Mouse (Mus musculus): ENCODE measurements around the gene Ggt5. TPM values are rescaled to one million over a fixed set of nuclear protein-coding genes. Genes with fewer than 3 reads are reported as not detected.

Gene Ggt5
- total RNA-seq, 1 experiment from 2014 or later: 6.2 TPM

GRCm38 (mm10) chr10:75626991-75627390 is 37.9 kb downstream of the Ggt5 start:
- DNase-seq: peak; percentile 47

GRCm38 (mm10) chr10:75627490-75627889 is 38.4 kb downstream of the Ggt5 start:
- DNase-seq: peak; percentile 83

- DNase-seq: peak; percentile 61
Measured at GRCm38 (mm10) chr10:75632633-75633032, 43.5 kb downstream of the Ggt5 start.

DNA sequence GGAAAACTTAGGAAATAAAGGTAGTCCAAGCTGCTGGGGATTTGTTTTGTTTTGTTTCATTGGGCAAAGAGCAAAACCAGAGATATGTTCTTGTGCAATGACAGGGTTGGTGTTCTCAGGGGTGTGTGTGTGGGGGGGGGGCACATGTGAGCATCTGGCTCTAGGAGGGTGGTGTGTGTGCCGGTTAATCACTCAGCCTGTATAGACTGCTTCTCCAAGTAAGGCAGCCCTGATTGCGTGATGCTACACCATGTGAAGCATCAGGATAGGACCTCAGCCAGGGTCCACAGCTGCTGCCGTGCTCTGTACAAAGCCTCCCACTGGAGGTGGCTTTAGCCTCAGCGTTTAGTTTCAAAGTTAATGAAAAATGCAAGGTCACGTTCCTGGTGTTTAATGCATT is 43.9 kb downstream of the Ggt5 start:
- DNase-seq: peak; percentile 5

DNA sequence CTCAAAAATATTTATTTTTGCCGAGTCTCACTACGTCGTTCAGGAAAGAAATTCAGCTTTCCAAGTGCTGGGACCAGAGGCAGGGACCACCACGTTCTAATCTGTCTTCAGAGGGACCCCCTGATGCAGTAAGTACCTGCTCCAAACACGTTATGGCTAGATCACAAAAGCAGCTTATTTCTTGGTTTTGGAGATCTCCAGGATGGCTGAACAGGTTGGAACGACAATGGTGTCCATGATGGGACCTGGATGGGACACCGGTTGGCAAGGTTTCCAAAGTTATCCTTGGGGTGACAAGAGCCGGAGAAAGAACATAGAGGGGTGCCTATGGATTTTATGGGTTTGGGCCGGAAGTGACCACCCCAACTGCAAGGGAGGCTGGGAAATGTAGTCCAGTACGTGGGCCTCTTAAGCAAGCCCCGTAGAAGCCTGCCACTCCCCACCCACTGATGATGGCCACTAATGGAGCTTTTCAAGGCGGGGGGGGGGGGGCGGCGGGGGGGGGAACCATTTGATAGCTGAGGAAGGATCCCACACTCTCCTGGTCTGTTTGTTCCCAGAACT is 44.5 kb downstream of the Ggt5 start:
- peak; percentile 4 for DNase-seq

DNA sequence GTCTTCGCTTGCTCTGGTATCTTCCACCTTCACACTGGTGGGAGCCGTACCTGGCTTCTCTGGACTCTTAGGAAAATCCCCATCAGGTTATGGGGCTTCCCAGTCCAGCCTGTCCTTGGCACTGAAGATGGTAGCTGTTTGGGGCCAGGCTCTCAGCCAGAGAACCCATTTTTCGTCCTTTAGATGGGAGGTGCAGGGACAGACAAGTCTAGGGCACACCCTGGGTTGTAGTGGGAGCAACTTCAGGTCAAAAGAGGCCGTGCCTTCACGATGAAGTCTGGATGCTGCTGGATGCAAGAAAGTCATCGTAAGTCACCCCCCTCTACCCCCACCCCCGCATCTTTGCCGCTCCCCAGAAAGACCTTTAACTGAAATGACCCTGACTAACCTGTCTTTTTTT is 45.5 kb downstream of the Ggt5 start:
- DNase-seq: no peak

DNA sequence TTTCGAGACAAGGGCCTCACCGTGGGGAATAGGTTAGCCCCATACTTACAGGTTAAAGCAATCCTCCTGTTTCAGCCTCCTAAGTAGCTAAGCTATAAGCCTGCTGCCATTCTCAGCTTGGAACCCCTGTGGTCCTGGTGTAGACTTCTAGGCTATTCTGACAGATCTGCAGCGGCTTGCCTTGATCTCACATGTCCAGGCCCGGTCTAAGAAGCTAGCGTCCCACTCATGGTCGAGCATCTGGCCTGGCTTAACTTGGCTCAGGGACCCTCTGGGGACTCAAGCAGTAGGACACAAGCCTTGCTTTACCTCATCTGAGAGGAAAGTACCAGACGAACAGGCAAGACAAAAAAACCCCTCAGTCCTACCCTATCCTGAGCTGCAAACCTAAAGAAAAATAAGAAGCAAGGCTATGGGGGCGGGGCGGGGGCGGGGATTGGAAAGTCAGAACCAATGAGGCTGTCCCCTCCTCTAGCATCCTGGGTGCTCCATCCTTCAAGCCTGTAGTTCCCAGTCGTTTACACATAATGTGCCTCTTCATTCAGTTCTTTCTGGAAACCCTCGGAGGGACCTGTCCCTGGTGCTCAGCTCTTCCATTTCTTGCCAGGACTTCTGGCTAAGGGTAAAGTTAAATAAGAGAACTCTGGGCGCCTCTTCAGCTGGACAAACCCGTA is 46.0 kb downstream of the Ggt5 start:
- DNase-seq: peak; percentile 3

DNA sequence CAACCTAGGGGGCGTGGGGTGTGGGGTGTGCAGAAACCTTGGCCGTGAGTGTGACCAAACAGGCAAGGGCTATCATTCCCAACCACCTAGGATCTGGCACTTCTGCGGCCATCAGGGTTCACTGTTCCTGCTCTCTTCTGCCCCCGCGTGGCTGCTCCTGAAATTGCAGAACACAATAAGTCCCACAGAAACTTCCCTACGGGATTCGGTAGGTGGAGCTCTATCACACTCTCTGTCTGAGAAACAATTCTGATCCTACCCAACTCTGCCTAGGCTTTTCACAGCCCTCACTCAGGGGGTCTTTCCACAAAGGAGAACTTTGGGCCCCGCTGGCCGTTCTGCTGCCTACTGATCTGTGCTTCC is 46.5 kb downstream of the Ggt5 start:
- DNase-seq: peak; percentile 81

- DNase-seq: no peak
Measured at GRCm38 (mm10) chr10:75636084-75636786, 47.1 kb downstream of the Ggt5 start.

- DNase-seq: no peak
Measured at GRCm38 (mm10) chr10:75637711-75638110, 48.6 kb downstream of the Ggt5 start.

DNA sequence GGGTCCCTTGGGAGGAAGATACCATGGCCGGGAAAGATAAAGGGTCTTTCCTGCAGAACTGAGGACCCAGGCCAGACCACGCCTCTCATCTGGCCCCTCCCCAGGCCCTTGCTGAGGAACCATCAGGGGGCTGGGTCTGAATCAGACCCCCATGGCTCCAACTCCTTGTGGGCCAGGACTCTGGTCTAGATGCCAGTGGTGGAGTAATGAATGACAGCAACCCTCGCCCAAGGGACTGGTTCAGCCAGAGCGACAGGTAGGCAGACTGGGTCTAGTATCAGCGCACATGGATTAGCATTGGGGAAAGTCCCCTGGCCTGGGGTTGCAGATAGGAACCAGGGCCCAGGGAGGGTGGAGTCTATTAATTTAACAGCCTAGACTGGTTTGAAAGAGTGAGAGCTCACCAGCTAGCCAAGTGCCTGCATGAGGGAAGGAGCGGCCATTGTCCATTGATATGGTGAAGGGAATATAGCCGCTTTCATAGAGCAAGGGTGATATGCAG is 52.6 kb downstream of the Ggt5 start:
- no peak for DNase-seq

DNA sequence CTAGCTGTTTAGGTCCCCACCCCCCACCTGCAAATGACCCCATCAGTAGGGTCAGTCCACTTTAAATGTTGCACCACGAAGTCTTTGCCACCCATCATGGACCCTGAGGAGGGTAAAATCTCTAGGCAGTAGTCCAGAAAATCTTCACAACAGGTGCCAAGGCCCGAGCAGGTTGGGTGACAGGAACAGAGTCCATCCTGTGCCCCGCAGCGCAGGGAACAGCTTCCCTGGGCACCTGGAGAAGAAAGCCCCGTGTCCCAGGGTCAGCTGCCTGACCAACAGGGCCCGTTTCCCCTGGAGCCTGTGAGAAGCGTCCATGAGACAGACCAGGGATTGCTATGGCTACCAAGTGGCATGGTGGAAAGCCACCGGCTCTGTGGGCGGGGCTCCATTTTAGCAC is 53.3 kb downstream of the Ggt5 start:
- no peak for DNase-seq

DNA sequence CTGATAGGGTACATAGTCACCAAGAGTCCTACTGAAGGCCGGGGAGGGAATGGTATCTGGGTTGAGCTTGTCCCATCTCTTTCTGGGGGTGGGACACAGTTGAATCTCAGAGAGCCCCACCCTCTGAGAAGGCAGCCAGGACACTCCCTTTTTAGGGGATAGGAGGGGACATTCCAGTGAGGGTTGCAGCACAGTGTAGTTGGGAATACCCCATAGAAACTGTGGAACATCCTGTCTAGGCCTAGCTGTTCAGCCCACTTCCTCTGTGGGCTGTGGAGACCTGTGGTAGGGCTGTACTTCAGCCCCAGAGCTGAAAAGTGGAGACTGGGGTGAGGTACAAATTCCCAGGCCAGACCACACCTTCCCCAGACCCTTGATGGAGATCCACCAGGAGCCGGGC is 53.8 kb downstream of the Ggt5 start:
- DNase-seq: no peak

- DNase-seq: peak; percentile 78
Measured at GRCm38 (mm10) chr10:75643741-75644343, 54.7 kb downstream of the Ggt5 start, which contains the start of gene Susd2. TSS of gene Susd2 (minus strand) at chr10:75644008.

- no peak for DNase-seq
Measured at GRCm38 (mm10) chr10:75645616-75646015, 56.5 kb downstream of the Ggt5 start.

- no peak for DNase-seq
Measured at GRCm38 (mm10) chr10:75646406-75646805, 57.3 kb downstream of the Ggt5 start.

DNA sequence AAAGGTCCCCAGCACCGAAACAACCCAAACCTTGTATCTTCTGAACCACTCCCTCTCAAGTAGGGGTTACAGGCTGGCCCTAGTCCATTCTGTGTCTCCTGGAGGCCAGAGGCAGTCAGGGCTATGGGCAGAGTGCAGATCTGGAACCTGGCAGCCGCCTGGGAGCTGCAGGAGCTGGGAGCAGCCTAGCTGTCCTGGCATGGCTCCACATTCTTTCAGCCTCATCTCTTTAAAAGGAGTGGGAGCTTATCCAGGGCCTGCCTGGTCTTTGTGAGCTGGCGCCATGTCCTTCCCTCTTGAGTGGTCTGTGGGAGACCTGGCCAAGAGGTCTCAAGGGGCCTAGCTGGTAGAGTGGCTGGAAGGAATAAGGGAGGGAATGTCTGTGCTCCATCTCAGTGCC is 58.2 kb downstream of the Ggt5 start:
- peak; percentile 38 for DNase-seq

GRCm38 (mm10) chr10:75648091-75648490 is 59.0 kb downstream of the Ggt5 start:
- no peak for DNase-seq

GRCm38 (mm10) chr10:75649001-75649400 is 59.9 kb downstream of the Ggt5 start:
- DNase-seq: no peak

- DNase-seq: no peak
Measured at GRCm38 (mm10) chr10:75649406-75649995, 60.4 kb downstream of the Ggt5 start.

DNA sequence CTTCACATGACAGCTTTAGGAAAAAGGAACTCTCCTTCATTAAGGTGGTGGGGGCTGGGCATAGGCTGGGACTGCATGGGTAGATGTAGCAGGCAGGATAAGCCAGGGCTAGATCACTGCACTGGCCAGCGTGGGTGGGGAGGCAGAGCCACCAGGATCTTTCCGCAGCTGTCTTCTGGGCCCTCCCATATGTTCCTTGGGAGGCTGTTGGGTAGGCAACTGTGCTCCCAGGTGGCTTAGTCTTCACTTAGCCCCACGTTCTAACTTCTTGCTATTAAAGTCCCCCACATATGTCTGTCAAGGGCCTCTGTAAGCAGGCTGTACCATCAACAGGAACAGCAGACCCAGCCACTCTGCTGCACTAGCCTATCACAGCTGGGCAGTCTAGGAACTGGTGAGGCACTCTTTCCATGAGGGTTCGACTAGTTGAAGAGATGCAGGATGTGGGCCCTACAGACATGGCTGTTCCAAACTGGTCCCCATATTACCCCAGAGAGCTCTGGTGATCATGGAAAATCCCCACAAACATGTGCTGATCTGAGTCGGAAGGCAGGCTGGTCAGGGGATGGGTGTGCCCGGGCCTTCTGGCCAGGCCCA is 61.3 kb downstream of the Ggt5 start:
- no peak for DNase-seq

GRCm38 (mm10) chr10:75651381-75652068 is 62.4 kb downstream of the Ggt5 start:
- no peak for DNase-seq

Measured in adrenal gland, postnatal 14 days (tissue).